In genomic region chr2:91256256-91257125, GRCm38 (mm10) we compare ENCODE assay signal across 7 mouse cellular contexts. TPM values are rescaled to one million over a fixed set of nuclear protein-coding genes. Genes with fewer than 3 reads are reported as not detected.
DNase-seq lines count a peak whose midpoint lies in the region; ATAC-seq and TF ChIP-seq lines count a peak whose summit lies in the region.

No protein-coding gene starts in this region.

- H3K27ac ChIP-seq in MEL (ENCODE audit: control insufficient read depth, low read depth, low read length): no peak overlapping the region
- no peak overlapping the region for H3K27ac ChIP-seq in bone marrow macrophage, adult 2 months (ENCODE audit: insufficient read depth, low read depth, low read length)
- peak overlapping the region; percentile 61; the same call in 1 of the 2 replicates for H3K27ac ChIP-seq in forebrain, embryonic 12.5 days
- peak overlapping the region; percentile 82 for H3K27ac ChIP-seq in stomach, embryonic 15.5 days

- peak overlapping the region; percentile 62 for H3K9ac ChIP-seq in MEL (ENCODE audit: control insufficient read depth, low read depth, low read length, poor library complexity, severe bottlenecking)
- H3K9ac ChIP-seq in forebrain, embryonic 12.5 days: peak overlapping the region; percentile 70
- H3K9ac ChIP-seq in stomach, embryonic 15.5 days: peak overlapping the region; percentile 45

- no peaks in the 10 kb centered on the region for H3K79me2 ChIP-seq in MEL (ENCODE audit: control insufficient read depth, insufficient read depth, low read length, poor library complexity)

- no peak for TF ChIP-seq EP300 in MEL (IDR thresholded peaks at IDR 0.05; ENCODE audit: low read depth in 1 of 2, low read length in 2 of 2)

- ATAC-seq in forebrain, embryonic 12.5 days (ENCODE audit: low FRiP score): peak; percentile 72
- ATAC-seq in megakaryocyte, adult 5-6 weeks (ENCODE audit: poor library complexity, severe bottlenecking): peak; percentile 45
- peak; percentile 66 for ATAC-seq in stomach, embryonic 15.5 days (ENCODE audit: insufficient read depth, low FRiP score, low read depth)

- H3K9me3 ChIP-seq in MEL (replicated peaks; ENCODE audit: insufficient read depth, low read length): no peaks in the 10 kb centered on the region
- H3K9me3 ChIP-seq in forebrain, embryonic 12.5 days: no peaks in the 10 kb centered on the region
- H3K9me3 ChIP-seq in stomach, embryonic 15.5 days: no peaks in the 10 kb centered on the region

- H3K36me3 ChIP-seq in MEL (ENCODE audit: control insufficient read depth in 1 of 2, insufficient read depth in 2 of 2, low read length in 2 of 2): no peaks in the 10 kb centered on the region
- H3K36me3 ChIP-seq in forebrain, embryonic 12.5 days (replicated peaks): peaks cover 14% of the 10 kb centered on the region
- H3K36me3 ChIP-seq in stomach, embryonic 15.5 days: 0 out of 2 replicates have a peak, but pooled peaks cover 11% of the 10 kb centered on the region

- peaks cover 0 to 3% of the 10 kb centered on the region in 2 experiments; a peak in 1 of 4 replicates for H3K27me3 ChIP-seq in MEL (ENCODE audit: control insufficient read depth in 1 of 2, insufficient read depth in 2 of 2, low read length in 2 of 2)
- peaks cover 48% of the 10 kb centered on the region for H3K27me3 ChIP-seq in forebrain, embryonic 12.5 days
- H3K27me3 ChIP-seq in stomach, embryonic 15.5 days (replicated peaks): peaks cover 12% of the 10 kb centered on the region; the same call in 1 of the 2 replicates

- no peaks in the 10 kb centered on the region for H3K4me1 ChIP-seq in MEL (ENCODE audit: control insufficient read depth in 1 of 2, insufficient read depth in 2 of 2, low read length in 2 of 2)
- no peaks in the 10 kb centered on the region for H3K4me1 ChIP-seq in bone marrow macrophage, adult 2 months (ENCODE audit: control insufficient read depth, insufficient read depth, low read length)
- peaks cover 37% of the 10 kb centered on the region for H3K4me1 ChIP-seq in forebrain, embryonic 12.5 days
- H3K4me1 ChIP-seq in stomach, embryonic 15.5 days: peaks cover 30% of the 10 kb centered on the region

- peak overlapping the region; percentile 48 to 96 for H3K4me3 ChIP-seq in MEL (ENCODE audit: control insufficient read depth in 1 of 2, insufficient read depth in 1 of 2, low read depth in 2 of 2, low read length in 2 of 2)
- H3K4me3 ChIP-seq in bone marrow macrophage, adult 2 months (ENCODE audit: insufficient read depth, low read length): peak overlapping the region; percentile 70
- H3K4me3 ChIP-seq in forebrain, embryonic 12.5 days (replicated peaks): peak overlapping the region; percentile 63
- H3K4me3 ChIP-seq in stomach, embryonic 15.5 days (replicated peaks): peak overlapping the region; percentile 78

- intact Hi-C loops in heart, postnatal 10 days (cut with DNase I): loop anchor here (5.0 kb wide), 1 partner anchor 139 kb away; the partner anchor contains the start of gene Mybpc3

- no peak for TF ChIP-seq RAD21 in MEL (IDR thresholded peaks at IDR 0.05; ENCODE audit: low read depth, low read length)

- TF ChIP-seq POLR2A in MEL (IDR thresholded peaks at IDR 0.05; ENCODE audit: control insufficient read depth in 1 of 2, insufficient read depth in 1 of 2, low read depth in 1 of 2, low read length in 2 of 2, poor library complexity in 1 of 2): no peak
- no peak for TF ChIP-seq POLR2A in bone marrow macrophage, adult 2 months (IDR thresholded peaks at IDR 0.05; ENCODE audit: borderline replicate concordance, low read depth, low read length)

- under 1% methylated on average over 52 of the region's 52 CpGs for WGBS in forebrain, embryonic 12.5 days
- WGBS in stomach, embryonic 15.5 days: under 1% methylated on average over 52 of the region's 52 CpGs

- DNase-seq in MEL (ENCODE audit: low read depth, low spot score): no peak
- peak; percentile 78 to 79 for DNase-seq in heart, postnatal 10 days
- DNase-seq in kidney, postnatal 36 days: peak; percentile 56 to 85

- no peak for TF ChIP-seq CTCF in MEL (IDR thresholded peaks at IDR 0.05 in 2 of 3, conservative IDR thresholded peaks at IDR 0.05 in 1 of 3; ENCODE audit: control insufficient read depth in 1 of 3, insufficient read depth in 1 of 3, low read depth in 2 of 3, low read length in 3 of 3, poor library complexity in 1 of 3, severe bottlenecking in 1 of 3)
- TF ChIP-seq CTCF in bone marrow macrophage, adult 2 months (IDR thresholded peaks at IDR 0.05; ENCODE audit: low read depth, low read length): no peak

- peak overlapping the region; percentile 95 for H3K4me2 ChIP-seq in forebrain, embryonic 12.5 days
- H3K4me2 ChIP-seq in stomach, embryonic 15.5 days: peak overlapping the region; percentile 93

TF ChIP-seq in MEL, 35 proteins besides CTCF, POLR2A, EP300 and RAD21:
- no peak for TF ChIP-seq E2F4 (IDR thresholded peaks at IDR 0.05; ENCODE audit: borderline replicate concordance, low read depth, low read length)
- no peak for TF ChIP-seq ZKSCAN1 (IDR thresholded peaks at IDR 0.05; ENCODE audit: low read depth, low read length)
- TF ChIP-seq USF2 (IDR thresholded peaks at IDR 0.05; ENCODE audit: borderline replicate concordance in 1 of 2, insufficient read depth in 1 of 2, low read depth in 1 of 2, low read length in 2 of 2): no peak
- TF ChIP-seq GABPA (IDR thresholded peaks at IDR 0.05; ENCODE audit: low read depth, low read length): no peak
- no peak for TF ChIP-seq MAZ (IDR thresholded peaks at IDR 0.05; ENCODE audit: low read depth, low read length)
- TF ChIP-seq JUND (IDR thresholded peaks at IDR 0.05; ENCODE audit: low read depth, low read length): no peak
- no peak for TF ChIP-seq MYB (IDR thresholded peaks at IDR 0.05; ENCODE audit: low read depth, low read length)
- TF ChIP-seq ZMIZ1 (IDR thresholded peaks at IDR 0.05; ENCODE audit: low read depth, low read length): no peak
- TF ChIP-seq TAL1 (IDR thresholded peaks at IDR 0.05; ENCODE audit: low read length): no peak

RNA-seq across cellular contexts. Expression of gene Pacsin3, which starts 0.7 kb away (rescaled TPM):
- 3.4 and 4.1 TPM in 2 replicates for total RNA-seq in MEL (2012; rRNA removed)
- 1 to 10 TPM in 1 of 2 experiments, not detected in 1; 6.7 TPM for polyA plus RNA-seq in MEL (2012; ENCODE audit: insufficient read depth in 1 of 2, insufficient read length in 2 of 2, low read depth in 1 of 2, low replicate concordance in 2 of 2, missing spikeins in 1 of 2)
- 0.64 and 1.3 TPM in 2 replicates for polyA plus RNA-seq in bone marrow macrophage, adult 2 months (2012; ENCODE audit: insufficient read depth, insufficient read length, missing spikeins)
- 28.1 and 29.1 TPM in 2 replicates for polyA plus RNA-seq in forebrain, embryonic 12.5 days (2016; fragmentation: Nextera tagmentation; extraction: Ambion mirVana)
- 100 to 1,000 TPM; 102 to 119 TPM for total RNA-seq in heart, postnatal 10 days (2021)
- total RNA-seq in megakaryocyte, adult 5-6 weeks (2015): not detected in 2 replicates
- 0.29 TPM in 1 of 2 replicates, not detected in the other for total RNA-seq in megakaryocyte, adult 5-6 weeks (2017)
- polyA plus RNA-seq in stomach, embryonic 15.5 days (2015; fragmentation: Nextera tagmentation; extraction: Ambion mirVana): 42.8 and 43.8 TPM in 2 replicates

RNA-seq across cellular contexts. Expression of gene Arfgap2, which starts 8.3 kb away (rescaled TPM):
- 68.4 and 80.2 TPM in 2 replicates for total RNA-seq in MEL (2012; rRNA removed)
- 10 to 100 TPM in 1 of 2 experiments, not detected in 1; 73.1 TPM for polyA plus RNA-seq in MEL (2012; ENCODE audit: insufficient read depth in 1 of 2, insufficient read length in 2 of 2, low read depth in 1 of 2, low replicate concordance in 2 of 2, missing spikeins in 1 of 2)
- 52.3 TPM in 2 replicates for polyA plus RNA-seq in bone marrow macrophage, adult 2 months (2012; ENCODE audit: insufficient read depth, insufficient read length, missing spikeins)
- 93.2 and 97.1 TPM in 2 replicates for polyA plus RNA-seq in forebrain, embryonic 12.5 days (2016; fragmentation: Nextera tagmentation; extraction: Ambion mirVana)
- 10 to 100 TPM; 64.2 to 64.5 TPM for total RNA-seq in heart, postnatal 10 days (2021)
- total RNA-seq in megakaryocyte, adult 5-6 weeks (2015): 24.7 and 27.2 TPM in 2 replicates
- total RNA-seq in megakaryocyte, adult 5-6 weeks (2017): 26.9 and 27.1 TPM in 2 replicates
- polyA plus RNA-seq in stomach, embryonic 15.5 days (2015; fragmentation: Nextera tagmentation; extraction: Ambion mirVana): 71.4 and 80.2 TPM in 2 replicates

RNA-seq across cellular contexts. Expression of gene Ddb2, which starts 19.7 kb away (rescaled TPM):
- total RNA-seq in MEL (2012; rRNA removed): 7.0 and 8.4 TPM in 2 replicates
- polyA plus RNA-seq in MEL (2012; ENCODE audit: insufficient read depth in 1 of 2, insufficient read length in 2 of 2, low read depth in 1 of 2, low replicate concordance in 2 of 2, missing spikeins in 1 of 2): 10 to 100 TPM in 1 of 2 experiments, not detected in 1; 12.6 TPM
- 12.6 and 13.1 TPM in 2 replicates for polyA plus RNA-seq in bone marrow macrophage, adult 2 months (2012; ENCODE audit: insufficient read depth, insufficient read length, missing spikeins)
- 10.3 TPM in 2 replicates for polyA plus RNA-seq in forebrain, embryonic 12.5 days (2016; fragmentation: Nextera tagmentation; extraction: Ambion mirVana)
- 1 to 10 TPM; 5.4 to 6.7 TPM for total RNA-seq in heart, postnatal 10 days (2021)
- total RNA-seq in megakaryocyte, adult 5-6 weeks (2015): 7.7 and 8.8 TPM in 2 replicates
- total RNA-seq in megakaryocyte, adult 5-6 weeks (2017): 7.3 TPM in 2 replicates
- 18.2 and 18.5 TPM in 2 replicates for polyA plus RNA-seq in stomach, embryonic 15.5 days (2015; fragmentation: Nextera tagmentation; extraction: Ambion mirVana)

RNA-seq across cellular contexts. Expression of gene Acp2, which starts 53.8 kb away (rescaled TPM):
- 5.4 and 7.3 TPM in 2 replicates for total RNA-seq in MEL (2012; rRNA removed)
- polyA plus RNA-seq in MEL (2012; ENCODE audit: insufficient read depth in 1 of 2, insufficient read length in 2 of 2, low read depth in 1 of 2, low replicate concordance in 2 of 2, missing spikeins in 1 of 2): 10 to 100 TPM in 1 of 2 experiments, not detected in 1; 11.3 TPM
- polyA plus RNA-seq in bone marrow macrophage, adult 2 months (2012; ENCODE audit: insufficient read depth, insufficient read length, missing spikeins): 141 and 149 TPM in 2 replicates
- polyA plus RNA-seq in forebrain, embryonic 12.5 days (2016; fragmentation: Nextera tagmentation; extraction: Ambion mirVana): 33.2 and 33.9 TPM in 2 replicates
- total RNA-seq in heart, postnatal 10 days (2021): 10 to 100 TPM; 19.1 to 23.8 TPM
- total RNA-seq in megakaryocyte, adult 5-6 weeks (2015): 7.1 and 8.4 TPM in 2 replicates
- 8.0 and 9.0 TPM in 2 replicates for total RNA-seq in megakaryocyte, adult 5-6 weeks (2017)
- polyA plus RNA-seq in stomach, embryonic 15.5 days (2015; fragmentation: Nextera tagmentation; extraction: Ambion mirVana): 19.8 and 20.8 TPM in 2 replicates

RNA-seq across cellular contexts. Expression of gene Nr1h3, which starts 53.9 kb away (rescaled TPM):
- 3.5 and 4.7 TPM in 2 replicates for total RNA-seq in MEL (2012; rRNA removed)
- polyA plus RNA-seq in MEL (2012; ENCODE audit: insufficient read depth in 1 of 2, insufficient read length in 2 of 2, low read depth in 1 of 2, low replicate concordance in 2 of 2, missing spikeins in 1 of 2): 1 to 10 TPM in 1 of 2 experiments, not detected in 1; 6.9 TPM
- polyA plus RNA-seq in bone marrow macrophage, adult 2 months (2012; ENCODE audit: insufficient read depth, insufficient read length, missing spikeins): 12.7 and 15.9 TPM in 2 replicates
- 1.4 TPM in 2 replicates for polyA plus RNA-seq in forebrain, embryonic 12.5 days (2016; fragmentation: Nextera tagmentation; extraction: Ambion mirVana)
- 1 to 10 TPM; 3.9 to 7.6 TPM for total RNA-seq in heart, postnatal 10 days (2021)
- total RNA-seq in megakaryocyte, adult 5-6 weeks (2015): 0.45 and 1.9 TPM in 2 replicates
- total RNA-seq in megakaryocyte, adult 5-6 weeks (2017): 1.5 and 2.2 TPM in 2 replicates
- 4.8 and 6.0 TPM in 2 replicates for polyA plus RNA-seq in stomach, embryonic 15.5 days (2015; fragmentation: Nextera tagmentation; extraction: Ambion mirVana)

Comparison
In these comparisons a context has a peak if more than half of its experiments do, and no peak if none do; other contexts are left out.
1. H3K27ac ChIP-seq: peak in forebrain, embryonic 12.5 days (single experiment) and stomach, embryonic 15.5 days (single experiment); none in MEL (single experiment) and bone marrow macrophage, adult 2 months (single experiment).
2. Peak in every context shown above with its lines, with median percentiles within 50 percentile points of each other: H3K4me3 ChIP-seq, H3K9ac ChIP-seq and ATAC-seq.